ENCODE assay signal across 35 mouse cellular contexts in genomic region chr5:49283403-49283802, GRCm38 (mm10).
"Had no signal": no experiment of that assay in that cellular context is flagged by ENCODE, and none has a peak within 500 bp of the region (broad histone marks: within the 10 kb centered on the region; RNA-seq: fewer than 3 reads in every experiment).

No protein-coding gene starts in this region.

- H3K4me3 ChIP-seq: heart, embryonic 12.5 days; heart, embryonic 13.5 days; heart, embryonic 15.5 days; hindbrain, embryonic 10.5 days; hindbrain, embryonic 12.5 days; hindbrain, embryonic 13.5 days; hindbrain, embryonic 15.5 days; intestine, embryonic 15.5 days; kidney, embryonic 15.5 days; layer of hippocampus, adult 2 months; left cerebral cortex, adult 2 months had no signal

- H3K27ac ChIP-seq: heart, embryonic 13.5 days; heart, embryonic 15.5 days; hindbrain, embryonic 10.5 days; hindbrain, embryonic 12.5 days; hindbrain, embryonic 13.5 days; hindbrain, embryonic 14.5 days; hindbrain, embryonic 15.5 days; hindbrain, postnatal 0 days; intestine, embryonic 15.5 days; kidney, embryonic 15.5 days; kidney, postnatal 0 days; layer of hippocampus, adult 2 months; left cerebral cortex, adult 2 months had no signal

- H3K27me3 ChIP-seq: heart, embryonic 12.5 days; heart, embryonic 13.5 days; heart, embryonic 15.5 days; hindbrain, embryonic 12.5 days; hindbrain, embryonic 13.5 days; hindbrain, embryonic 15.5 days; intestine, embryonic 15.5 days; kidney, embryonic 15.5 days had no signal

- H3K36me3 ChIP-seq: heart, embryonic 12.5 days; heart, embryonic 13.5 days; heart, embryonic 15.5 days; hindbrain, embryonic 10.5 days; hindbrain, embryonic 12.5 days; hindbrain, embryonic 13.5 days; hindbrain, embryonic 15.5 days; intestine, embryonic 15.5 days; kidney, embryonic 15.5 days had no signal

- H3K9me3 ChIP-seq: heart, embryonic 12.5 days; heart, embryonic 13.5 days; heart, embryonic 15.5 days; hindbrain, embryonic 10.5 days; hindbrain, embryonic 12.5 days; hindbrain, embryonic 13.5 days; hindbrain, embryonic 15.5 days; intestine, embryonic 15.5 days; kidney, embryonic 15.5 days had no signal

- H3K4me2 ChIP-seq: heart, embryonic 11.5 days; heart, embryonic 12.5 days; heart, embryonic 13.5 days; heart, embryonic 15.5 days; hindbrain, embryonic 12.5 days; hindbrain, embryonic 13.5 days; hindbrain, embryonic 14.5 days; intestine, embryonic 15.5 days; kidney, embryonic 15.5 days had no signal

- H3K9ac ChIP-seq: heart, embryonic 12.5 days; heart, embryonic 13.5 days; heart, embryonic 15.5 days; hindbrain, embryonic 12.5 days; hindbrain, embryonic 13.5 days; hindbrain, embryonic 14.5 days; hindbrain, embryonic 15.5 days; intestine, embryonic 15.5 days; kidney, embryonic 15.5 days had no signal

- ATAC-seq: hindbrain, embryonic 16.5 days; hindbrain, postnatal 0 days; inflammation-experienced regulatory T-cells, adult 6 months; intestine, embryonic 15.5 days; intestine, embryonic 16.5 days; intestine, postnatal 0 days had no signal

- DNase-seq: heart, postnatal 10 days; heart, postnatal 14 days; heart, postnatal 36 days; heart, postnatal 4 days; kidney, adult 11 months; kidney, adult 18-20 months; kidney, adult 2 months; kidney, adult 8-10 months; kidney, adult 9 months; kidney, postnatal 10 days; kidney, postnatal 14 days; kidney, postnatal 25 days; kidney, postnatal 36 days; kidney, postnatal 4 days; layer of hippocampus, adult 9-11 months; layer of hippocampus, postnatal 36 days had no signal
